Mouse (Mus musculus): ENCODE results near the gene Gpr137b.
"Not testable (repeated sequence)": the region's sequence is repeated elsewhere in the genome, so short reads cannot be mapped to it uniquely, and the experiment has no call there.

Gene Gpr137b

GRCm38 (mm10) chr13:13363536-13363935 lies 30.3 kb downstream of the Gpr137b start:
- DNase-seq, result peak; percentile 34

- DNase-seq, result not testable (repeated sequence)
Observed at GRCm38 (mm10) chr13:13362261-13362660, 31.6 kb downstream of the Gpr137b start.

- not testable (repeated sequence) for DNase-seq
Observed at GRCm38 (mm10) chr13:13360045-13360444, 33.8 kb downstream of the Gpr137b start.

- not testable (repeated sequence) for DNase-seq
Observed at GRCm38 (mm10) chr13:13358602-13359001, 35.2 kb downstream of the Gpr137b start.

GRCm38 (mm10) chr13:13358097-13358496 lies 35.7 kb downstream of the Gpr137b start:
- not testable (repeated sequence) for DNase-seq

- DNase-seq, result not testable (repeated sequence)
Observed at GRCm38 (mm10) chr13:13352113-13352512, 41.7 kb downstream of the Gpr137b start.

- not testable (repeated sequence) for DNase-seq
Observed at GRCm38 (mm10) chr13:13350681-13351080, 43.1 kb downstream of the Gpr137b start.

GRCm38 (mm10) chr13:13349288-13349687 lies 44.5 kb downstream of the Gpr137b start:
- peak; percentile 86 for DNase-seq

- DNase-seq, result peak; percentile 33
Observed at GRCm38 (mm10) chr13:13347634-13348412, 46.0 kb downstream of the Gpr137b start.

GRCm38 (mm10) chr13:13337361-13337760 lies 56.5 kb downstream of the Gpr137b start:
- DNase-seq, result not testable (repeated sequence)

- peak; percentile 79 for DNase-seq
Observed at GRCm38 (mm10) chr13:13328876-13329275, 64.9 kb downstream of the Gpr137b start.

Data from kidney, postnatal 10 days (tissue).